Mouse (Mus musculus) adrenal gland, postnatal 14 days (tissue): ENCODE measurements around the gene Trim39. TPM values are rescaled to one million over a fixed set of nuclear protein-coding genes. Genes with fewer than 3 reads are reported as not detected.

Experiments used
- DNase-seq: peaks from one replicate; pipeline ENCODE4 v3.0.0; 2021; ENCODE audit warnings: mixed read lengths
- long read RNA-seq, 2 experiments: library from polyadenylated mRNA; stranded (forward); transcript quantifications; one replicate each; pipeline ENCODE4 v2.0.0; 2021
- total RNA-seq: library from RNA; stranded (reverse); gene quantifications from 2 replicates; pipeline ENCODE4 v1.2.3, GENCODE M21; 2021

The Trim39 gene
- 15.6 and 18.4 TPM in 2 replicates for total RNA-seq
- long read RNA-seq, experiment 1, transcript Trim39-203 (7 exons, 3,204 nt) = major isoform, 13 of 22 reads
- long read RNA-seq, experiment 1, partial matches to known transcripts = 2 of 22 reads
- long read RNA-seq, experiment 1, other reads (novel, unspliced or antisense) = 6 of 22 reads
- long read RNA-seq, experiment 2, transcript Trim39-203 (7 exons, 3,204 nt) = major isoform, 6 of 11 reads
- long read RNA-seq, experiment 2, partial matches to known transcripts = 4 of 11 reads
- long read RNA-seq, experiment 2, other reads (novel, unspliced or antisense) = 0 of 11 reads

DNA sequence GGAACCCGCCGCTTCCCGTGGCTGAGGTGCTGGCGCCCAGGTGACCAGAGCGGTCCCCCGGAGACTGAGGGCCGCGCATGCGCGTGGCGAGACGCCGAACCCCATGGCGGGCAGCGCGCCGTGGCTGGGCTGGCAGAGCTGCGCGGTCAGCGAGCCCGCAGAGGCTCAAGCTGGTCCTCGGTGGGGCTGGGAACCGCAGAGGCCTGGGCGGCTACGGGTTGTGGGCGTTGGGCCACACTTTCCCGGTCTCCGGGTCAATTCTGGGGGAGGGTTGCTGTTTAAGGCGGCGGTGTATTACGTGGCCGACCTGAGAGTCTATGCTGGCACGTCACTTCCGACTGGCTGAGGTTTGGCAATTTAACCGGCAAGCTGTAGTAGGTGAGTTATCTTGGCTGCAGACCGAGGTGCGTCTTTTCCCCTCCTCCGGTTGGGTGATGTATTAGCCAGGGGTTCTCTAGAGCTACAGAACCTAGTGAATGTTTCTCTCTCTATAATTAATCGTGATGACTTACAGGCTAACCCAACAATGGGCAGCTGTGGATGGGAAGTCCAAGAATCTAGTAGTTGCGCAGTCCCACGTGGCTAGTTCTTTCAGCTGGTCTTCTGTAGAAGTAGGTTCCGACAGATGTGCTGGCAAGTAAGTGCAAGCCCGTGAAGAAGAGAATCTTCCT is at the start of gene Trim39:
Trim39 (minus strand) TSS at position 662 of the 671 bp plus-strand sequence.
- peak; percentile 84 for DNase-seq

DNA sequence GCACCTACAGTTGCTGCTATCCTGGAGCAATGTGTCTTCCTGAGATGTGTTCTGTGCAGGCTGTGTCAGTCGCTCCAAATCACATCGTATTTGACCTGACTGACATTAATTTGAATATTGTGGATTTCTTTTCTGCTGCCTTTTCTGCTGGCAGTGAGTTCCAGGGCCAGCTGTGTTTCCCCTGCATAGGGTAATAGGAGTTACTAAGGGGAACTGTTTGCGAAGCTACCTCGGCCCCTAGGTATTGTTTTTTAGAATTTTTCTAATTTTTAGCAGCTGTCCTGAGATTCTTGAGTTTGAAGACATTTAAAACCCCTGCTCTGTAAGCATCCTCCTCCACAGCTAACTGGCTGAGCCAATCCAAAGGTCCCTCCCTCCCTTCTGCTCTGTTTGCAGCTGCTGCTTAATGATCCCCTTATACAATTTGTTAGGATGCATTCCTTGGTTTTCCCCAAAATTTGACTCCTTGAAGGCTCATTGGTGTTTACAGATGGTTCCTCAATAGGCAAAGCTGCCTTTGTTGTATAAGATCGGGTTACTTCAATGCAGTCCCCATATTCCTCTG is 43.7 kb upstream of the Trim39 start:
- DNase-seq = no peak

DNA sequence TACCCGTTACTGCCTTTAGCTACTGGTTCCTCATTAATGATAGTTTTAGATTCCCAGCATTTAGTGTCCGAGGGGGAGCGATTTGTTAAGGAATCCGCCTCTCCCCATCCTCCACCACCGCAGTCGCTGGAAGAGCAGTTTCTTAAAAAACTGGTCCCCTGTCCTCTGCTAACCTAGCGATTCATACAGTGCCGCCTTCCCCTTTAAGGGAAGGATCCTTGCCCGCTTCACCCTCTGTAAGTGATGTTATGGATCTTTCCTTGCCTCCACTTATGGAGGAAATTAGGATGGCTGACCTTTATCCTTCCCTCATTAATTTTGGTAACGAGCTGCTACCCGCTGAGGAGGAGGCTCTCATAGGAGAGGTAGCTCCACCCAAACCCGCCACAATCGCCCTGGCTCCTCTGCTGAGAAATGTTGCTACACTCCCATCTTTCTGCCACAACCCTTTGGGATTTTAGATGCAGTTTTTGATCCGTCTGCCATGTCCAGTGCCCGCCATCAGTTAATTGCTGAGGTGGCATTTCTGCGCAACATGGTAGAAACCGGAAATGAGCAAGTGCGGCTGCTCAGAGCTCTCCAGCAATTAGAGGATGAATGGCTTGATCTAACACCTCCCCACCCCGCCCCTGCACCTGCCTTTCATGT is 43.1 kb upstream of the Trim39 start:
- peak; percentile 51 for DNase-seq

DNA sequence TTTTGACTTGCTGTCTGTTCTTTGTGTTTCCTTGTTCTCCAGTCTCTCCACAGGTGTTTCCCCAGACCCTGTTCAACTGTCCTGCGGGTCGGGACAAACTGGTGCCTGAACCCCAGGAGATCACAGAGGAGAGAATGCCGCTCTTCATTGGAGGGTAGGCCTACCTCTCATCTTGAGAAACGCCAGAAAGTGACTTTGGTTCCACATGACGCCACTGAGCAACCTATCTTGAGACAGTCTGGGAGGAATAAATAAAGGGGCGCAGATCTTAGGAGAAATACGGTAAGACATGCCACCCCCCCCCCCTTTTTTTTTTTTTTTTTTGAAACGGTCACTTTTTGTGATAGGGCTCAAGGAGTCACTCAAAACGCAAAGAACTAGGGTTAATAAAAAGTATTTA is 42.5 kb upstream of the Trim39 start:
- no peak for DNase-seq

DNA sequence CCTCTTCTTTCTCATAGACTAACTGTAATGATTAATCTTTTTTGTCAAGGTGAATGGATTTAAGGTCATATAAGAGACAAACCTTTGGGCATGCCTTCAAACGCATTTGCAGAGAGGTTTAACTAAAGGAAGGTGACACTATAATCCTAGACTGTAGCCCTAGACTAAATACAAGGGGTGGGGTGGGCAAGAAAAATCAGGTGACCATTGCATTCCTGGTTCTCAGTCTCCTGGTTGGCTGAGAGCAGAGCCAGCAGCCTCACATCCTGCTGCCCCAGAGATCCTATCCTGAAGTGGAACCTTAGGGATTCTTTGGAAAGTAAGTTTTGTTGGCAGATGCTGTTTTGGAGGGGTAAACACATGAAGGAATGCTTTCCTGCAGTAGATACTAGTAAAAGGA is 37.2 kb upstream of the Trim39 start:
- no peak for DNase-seq

DNA sequence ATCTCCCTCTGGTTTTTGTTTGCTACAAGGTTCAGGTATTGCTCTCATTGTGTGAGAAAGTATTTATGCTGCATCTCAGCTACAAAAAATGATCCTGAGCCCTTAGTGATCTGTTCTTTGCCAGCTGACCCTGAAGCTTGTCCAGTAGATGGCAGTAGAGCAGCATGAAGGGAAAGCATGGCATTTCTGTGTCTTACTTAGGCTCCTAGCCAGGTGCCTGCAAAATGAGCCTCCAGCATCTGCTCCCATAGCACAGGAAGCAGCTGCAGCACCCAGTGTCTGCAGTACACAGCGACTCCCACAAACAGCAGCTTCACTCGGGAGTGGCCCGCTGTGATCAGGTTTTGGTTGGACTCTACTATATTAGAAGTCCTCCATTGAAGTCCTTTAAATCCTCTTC is 36.8 kb upstream of the Trim39 start:
- DNase-seq = peak; percentile 80

DNA sequence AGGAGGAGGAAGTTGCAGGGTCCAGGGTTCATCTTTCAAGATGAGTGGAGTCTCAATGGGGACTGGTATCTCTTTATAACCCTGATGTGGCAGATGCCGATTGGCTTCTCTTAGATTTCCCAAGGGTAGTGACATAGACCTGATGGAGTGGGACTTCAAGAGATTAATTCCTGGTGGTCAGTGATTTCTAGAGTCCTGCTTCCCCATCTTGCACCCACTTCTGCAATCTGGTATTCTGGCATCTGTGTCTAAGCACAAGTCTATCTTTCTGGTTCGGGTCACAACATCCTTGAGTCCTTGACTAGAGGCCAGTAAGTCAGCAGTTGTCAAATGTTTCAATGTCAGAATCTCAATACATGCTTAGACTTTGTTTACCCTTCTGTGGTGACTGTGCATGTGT is 14.3 kb upstream of the Trim39 start, which contains the start of gene H2-M10.2:
H2-M10.2 (minus strand) TSS at position 101 of the 400 bp plus-strand sequence.
- no peak for DNase-seq

DNA sequence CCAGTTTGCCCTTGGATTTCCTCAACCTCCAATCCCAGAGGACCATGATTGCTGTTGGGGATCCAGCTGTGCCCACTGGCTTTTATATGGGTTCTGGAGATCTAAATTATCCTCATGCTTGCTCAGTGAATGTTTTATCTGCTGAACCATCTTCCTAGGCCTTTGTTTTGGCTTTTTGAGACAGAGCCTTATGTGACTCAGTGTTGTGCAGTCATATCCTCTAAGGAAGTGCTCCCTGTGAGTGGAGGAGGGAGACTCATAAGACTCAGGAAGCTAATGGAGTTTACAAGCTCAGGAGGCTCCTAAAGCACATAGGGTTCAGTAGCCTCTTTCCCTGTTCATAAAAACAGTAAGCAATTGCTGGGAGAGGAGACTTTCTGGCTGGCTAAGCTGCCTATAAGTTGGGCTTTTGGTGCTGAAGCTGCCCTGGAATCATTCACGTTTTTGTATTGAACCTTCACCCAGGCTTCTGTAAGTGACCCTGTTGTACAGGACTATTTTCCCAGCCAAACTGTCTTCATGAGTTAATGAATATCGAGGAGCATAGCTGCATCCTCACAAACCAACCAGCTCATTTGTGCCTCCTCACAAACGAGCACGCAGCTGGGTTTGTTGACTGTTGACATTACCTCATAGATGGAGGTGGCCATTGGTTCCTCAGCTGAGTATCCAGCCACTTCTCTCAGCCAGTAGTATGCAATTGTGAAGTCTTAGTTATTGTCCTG is 9.6 kb upstream of the Trim39 start:
- no peak for DNase-seq

DNA sequence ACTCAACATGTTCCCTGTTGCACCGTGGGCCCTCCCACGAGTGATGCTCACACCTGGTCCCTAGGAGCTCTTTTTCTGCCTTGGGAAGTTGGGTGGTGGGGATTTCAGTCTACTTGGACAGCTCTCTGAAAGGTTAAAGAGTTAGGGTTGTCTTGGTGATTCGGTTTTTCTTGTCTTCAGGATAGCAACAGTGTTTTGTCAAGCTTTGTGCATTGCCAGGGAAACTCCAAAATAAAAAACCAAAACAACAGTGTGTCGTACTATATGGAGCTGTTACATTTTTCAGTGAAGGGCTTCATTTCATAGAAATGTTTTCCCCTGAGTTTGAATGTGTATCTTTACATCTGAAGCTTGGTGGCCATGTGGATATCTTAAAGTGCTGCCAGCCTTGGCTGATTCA is 2.7 kb upstream of the Trim39 start:
- DNase-seq = no peak

DNA sequence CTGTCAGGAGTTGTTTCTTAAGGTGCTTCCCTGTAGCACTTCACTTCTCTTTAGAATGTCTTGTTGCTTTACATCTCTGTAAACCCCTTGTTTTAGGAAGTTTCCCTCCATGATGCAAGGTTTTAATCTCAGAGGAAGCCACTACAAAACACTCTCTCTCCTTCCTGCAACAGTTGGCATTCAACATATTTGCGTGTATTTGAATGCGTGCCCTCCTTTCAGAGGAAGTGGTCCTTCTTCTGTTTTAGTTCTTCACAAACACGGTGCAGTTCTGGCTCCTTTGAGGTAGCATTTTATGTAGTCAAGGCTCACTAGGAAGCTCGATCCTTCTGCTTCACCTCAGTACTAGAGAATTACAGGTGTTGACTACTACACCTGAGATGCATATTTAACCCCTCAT is 1.7 kb upstream of the Trim39 start:
- no peak for DNase-seq

DNA sequence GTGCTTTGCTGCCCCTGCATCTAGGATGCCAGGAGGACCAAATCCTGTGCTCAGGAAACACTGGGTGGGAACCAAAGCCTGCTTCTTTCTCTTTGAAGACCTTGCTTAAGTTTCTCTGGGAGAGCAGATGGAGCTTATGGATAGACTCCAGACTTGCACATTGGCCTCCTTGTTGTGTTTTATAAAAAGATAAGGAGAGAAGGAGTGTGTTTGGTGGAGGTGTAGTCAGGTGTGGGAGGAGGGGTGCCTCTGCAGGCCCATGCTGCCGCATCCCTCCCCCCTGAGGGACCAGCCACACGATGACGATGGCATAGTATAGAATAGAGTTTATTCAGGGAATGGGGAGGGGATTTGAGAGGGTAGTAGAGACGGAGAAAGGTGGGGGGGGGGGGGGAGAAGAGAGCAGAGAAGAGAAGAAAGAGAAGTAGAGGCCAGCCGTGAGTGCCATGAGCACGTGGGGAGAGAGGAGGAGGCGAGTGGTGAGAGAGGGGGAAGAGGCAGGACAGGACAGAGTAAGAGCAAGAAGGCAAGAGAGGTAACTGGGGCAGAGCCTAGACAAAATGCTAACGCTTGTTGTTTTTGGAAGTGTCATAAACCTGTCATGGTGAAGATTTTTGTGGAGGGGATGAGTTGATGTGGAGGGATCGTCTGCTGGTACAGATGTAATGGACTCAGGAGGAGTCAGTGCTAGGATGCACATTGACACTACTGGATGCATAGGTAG is 758 bp upstream of the Trim39 start:
- DNase-seq = no peak

DNA sequence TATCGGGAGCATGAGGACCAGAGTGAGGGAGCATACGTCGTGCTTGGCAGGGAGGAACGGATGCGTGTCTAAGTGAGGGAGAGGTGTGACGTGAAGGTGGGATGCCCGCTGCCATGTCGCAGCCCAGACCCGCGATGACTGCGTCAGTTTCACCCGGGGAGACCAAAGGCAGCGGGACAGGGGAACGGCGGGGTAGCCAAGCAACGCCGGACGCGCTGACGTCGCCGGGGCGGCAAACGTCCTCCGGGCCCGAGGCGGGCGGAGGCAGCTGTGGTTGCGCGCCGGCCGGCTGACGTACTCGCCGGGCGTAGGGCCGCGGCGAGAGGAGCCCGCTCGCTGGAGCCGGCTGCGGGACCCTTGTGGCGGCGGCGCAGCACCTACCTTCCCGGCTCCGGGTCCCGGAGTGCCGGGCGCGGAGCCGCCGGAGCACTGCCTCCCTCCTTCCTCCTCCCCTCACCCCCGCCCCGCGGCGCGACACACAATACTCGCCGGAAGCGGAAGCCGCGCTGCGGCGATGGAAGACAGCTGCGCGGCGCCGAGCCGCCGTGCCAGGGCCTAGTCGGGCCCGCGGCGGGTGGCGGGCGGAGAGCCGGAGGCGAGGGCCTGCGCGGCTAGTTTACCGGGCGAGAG is 976 bp downstream of the Trim39 start:
- peak; percentile 94 for DNase-seq

DNA sequence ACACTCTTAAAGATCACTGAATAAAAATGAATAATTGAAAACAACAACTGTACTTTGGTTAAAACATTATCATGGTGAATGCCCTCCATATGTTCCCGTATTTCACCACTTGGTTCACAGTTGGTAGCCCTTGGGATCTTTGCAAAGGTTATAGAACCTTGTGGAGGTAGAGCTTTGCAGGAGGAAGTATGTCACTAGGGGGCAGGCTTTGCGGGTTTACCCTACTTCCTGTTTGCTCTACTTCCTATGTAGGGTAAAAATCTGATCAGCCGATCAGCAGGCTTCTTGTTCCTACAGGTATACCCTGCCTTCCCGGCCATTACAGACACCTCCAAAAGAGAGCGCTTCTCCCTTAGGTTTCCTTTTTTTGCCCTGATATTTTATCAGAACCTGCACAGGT is 6.2 kb downstream of the Trim39 start:
- peak; percentile 33 for DNase-seq

DNA sequence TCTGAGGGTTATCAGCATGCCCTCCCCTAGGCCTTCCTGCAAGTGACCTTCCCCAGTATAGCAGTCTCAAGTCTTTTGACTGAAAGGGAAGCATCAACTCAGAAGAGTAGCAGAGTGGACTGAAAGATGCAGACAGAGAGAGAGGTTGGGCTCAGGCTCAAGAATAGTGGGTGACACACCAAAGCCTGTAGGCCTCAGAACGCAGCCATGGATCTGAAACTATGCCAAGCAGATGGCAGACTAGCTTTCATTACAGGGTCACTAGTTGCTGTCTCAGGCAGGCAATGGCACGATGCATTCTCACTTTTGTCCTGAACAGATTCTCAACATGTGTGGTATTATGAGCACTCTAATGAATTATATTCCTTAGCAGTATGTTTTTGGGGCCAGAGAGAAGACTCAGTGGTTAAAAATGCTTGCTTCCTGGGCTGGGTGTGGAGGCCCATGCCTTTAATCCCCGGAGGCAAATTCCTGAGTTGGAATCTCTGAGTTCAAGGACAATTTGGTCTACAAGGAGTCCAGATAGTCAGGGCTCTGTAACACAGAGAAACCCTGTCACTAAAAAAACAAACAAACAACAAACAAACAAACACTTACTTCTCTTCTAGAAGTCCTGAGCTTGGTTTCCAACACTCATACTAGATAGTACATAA is 7.6 kb downstream of the Trim39 start:
- no peak for DNase-seq

DNA sequence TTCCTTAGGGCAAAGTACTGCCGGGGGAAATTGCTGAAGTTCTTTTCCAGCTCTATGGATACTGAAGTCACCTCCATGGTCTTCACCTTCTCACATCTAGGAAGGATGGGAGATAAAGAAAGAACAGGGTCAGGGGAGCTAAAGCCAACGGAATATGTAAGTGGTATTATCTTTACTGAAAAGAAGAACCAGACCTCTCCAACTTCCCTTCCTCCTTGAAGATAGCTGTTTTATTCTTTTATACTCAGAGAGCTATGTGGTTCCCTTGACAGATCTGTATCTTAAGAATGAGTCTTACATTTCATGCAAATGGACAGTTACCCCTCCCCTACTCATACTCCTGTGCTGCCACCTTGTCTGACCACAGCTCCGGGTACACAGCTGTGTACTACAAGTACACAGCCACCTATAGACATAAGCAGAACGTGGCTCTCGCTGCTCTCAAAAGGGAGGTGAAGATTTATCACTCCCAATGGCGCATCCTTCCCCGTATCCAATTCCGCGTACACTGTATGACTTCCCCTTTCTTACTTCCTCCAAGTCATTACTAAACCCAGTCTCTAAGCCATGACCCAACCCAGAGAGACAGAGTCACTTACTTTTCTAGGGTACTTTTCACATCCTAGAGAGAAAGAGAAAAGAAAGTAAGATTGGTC is 10.4 kb downstream of the Trim39 start:
- no peak for DNase-seq

DNA sequence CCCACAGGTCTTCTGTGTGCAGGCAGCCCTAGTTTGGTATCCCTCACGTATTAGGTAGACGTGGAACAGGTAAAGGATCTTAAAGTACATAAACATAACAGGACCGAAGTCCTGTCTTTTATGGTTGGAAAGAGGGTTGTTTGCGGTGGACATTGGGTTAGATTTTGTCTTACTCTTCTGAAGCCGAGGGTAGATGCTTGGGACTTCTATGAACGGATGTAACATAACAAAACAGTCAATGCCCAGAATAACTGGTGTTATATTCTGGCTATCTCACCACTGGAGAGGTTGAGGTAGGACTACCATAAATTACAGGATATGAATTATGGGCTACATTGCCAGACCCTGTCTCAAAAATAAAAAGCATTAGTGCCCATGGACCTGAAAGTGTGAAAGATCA is 14.1 kb downstream of the Trim39 start, which contains the start of gene Rpp21:
Rpp21 (minus strand) TSS at position 101 of the 400 bp plus-strand sequence.
- no peak for DNase-seq

DNA sequence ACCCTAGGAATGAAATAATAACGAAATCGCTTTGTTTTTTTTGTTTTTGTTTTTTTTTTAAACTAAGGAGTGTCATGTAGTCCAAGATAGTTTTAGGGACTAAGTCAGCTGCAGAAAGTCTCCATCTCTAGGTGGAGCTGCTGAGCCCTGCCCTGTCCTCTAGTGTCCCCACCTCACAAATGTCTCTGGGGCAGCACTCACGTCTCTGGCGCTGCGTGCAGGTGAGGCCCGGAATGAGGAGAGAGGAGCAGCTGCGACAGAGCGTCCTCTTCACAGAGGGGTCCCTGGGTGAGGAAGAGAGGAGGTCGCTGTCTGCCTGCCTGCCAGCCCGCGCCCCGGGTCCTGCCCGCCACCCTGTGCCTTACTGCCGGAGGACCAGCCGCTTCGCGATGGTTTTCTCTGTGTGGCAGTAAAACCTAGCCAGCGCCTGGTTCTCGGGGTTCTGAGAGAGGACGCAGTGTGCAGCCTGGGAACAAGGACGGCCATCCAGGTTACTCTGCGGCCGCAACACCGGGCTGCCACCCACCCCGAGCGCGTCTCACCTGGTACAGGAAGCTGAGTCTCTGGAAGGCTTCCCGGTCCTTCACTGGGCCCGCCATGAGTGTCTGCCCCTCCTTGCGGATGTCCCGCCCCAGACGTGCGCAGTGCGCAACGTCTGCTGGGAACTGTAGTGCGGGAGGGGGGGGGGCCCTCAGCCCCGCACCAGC is 14.7 kb downstream of the Trim39 start:
- DNase-seq = peak; percentile 87

DNA sequence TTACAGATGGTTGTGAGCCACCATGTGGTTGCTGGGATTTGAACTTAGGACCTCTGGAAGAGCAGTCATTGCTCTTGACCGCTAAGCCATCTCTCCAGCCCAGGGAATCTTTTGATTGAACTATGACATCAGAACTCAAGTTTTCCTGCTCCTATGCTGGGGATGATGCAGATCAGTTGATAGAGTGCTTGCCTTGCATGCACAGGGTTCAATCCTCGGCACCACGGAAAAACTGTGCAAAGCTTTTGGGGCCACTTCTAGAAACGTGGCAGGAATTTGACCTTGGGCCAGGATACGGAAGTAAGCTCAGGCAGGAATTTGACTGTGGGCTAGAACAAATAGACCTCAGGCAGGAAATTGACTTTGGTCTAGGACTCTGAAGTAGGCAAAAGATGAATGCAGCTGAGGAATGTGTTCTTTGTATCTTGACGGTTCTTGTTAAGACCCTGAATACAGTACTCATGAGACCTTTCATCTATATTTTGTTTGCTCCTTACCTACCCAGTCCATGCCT is 18.9 kb downstream of the Trim39 start:
- DNase-seq = no peak

DNA sequence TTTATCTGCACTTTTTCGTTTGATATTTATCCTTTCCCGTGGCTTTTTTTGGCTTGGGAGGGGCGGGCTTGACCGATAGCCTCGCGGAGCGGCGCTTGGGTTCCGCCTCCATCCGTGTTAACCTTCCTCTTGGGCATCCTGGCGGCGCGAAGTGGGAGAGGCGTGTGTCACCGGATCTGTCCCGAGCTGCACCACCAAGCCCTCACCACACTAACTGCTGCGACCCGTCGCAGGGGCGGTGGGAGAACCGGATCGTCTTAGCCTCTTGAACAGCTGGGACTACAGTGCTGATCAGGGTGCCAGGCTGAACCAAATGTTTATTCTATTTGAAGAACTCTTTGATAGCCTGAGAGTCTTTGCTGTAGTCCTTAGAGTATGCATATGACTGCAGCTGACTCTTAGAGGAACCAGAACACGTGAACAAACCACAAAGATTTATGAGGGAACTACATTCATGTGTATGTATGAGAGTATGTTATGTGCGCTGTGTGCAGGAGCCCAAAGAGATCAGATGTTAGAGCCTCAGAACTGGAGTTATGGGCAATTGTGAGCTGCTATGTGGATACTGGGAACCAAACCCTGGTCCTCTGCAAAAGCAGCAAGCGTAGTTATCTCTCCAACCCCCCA is 19.7 kb downstream of the Trim39 start:
- peak; percentile 46 for DNase-seq
